Mouse (Mus musculus) midbrain, embryonic 15.5 days (tissue): Measurements from ENCODE around the gene Gpatch2. TPM values are rescaled to one million over a fixed set of nuclear protein-coding genes. Genes with fewer than 3 reads are reported as not detected.

Experiments used
- ATAC-seq: fragments of 200-750 bp; cut with Nextera tagmentation; replicated peaks from 2 replicates; pipeline ENCODE4 v1.8.0; 2017; ENCODE audit warnings: moderate TSS enrichment
- H3K27ac ChIP-seq: fragments of 300-500 bp; sonication (generic); 2 replicates; pipeline ENCODE4 v1.5.1; 2015; ENCODE audit warnings: mild to moderate bottlenecking, inconsistent platforms
- H3K27me3 ChIP-seq: fragments of 300-500 bp; sonication (generic); replicated peaks from 2 replicates; pipeline ENCODE4 v1.6.1; 2015; ENCODE audit warnings: inconsistent platforms
- H3K36me3 ChIP-seq: fragments of 300-500 bp; sonication (generic); replicated peaks from 2 replicates; pipeline ENCODE4 v1.6.1; 2015; ENCODE audit warnings: inconsistent platforms
- H3K4me1 ChIP-seq: fragments of 300-500 bp; sonication (generic); 2 replicates; pipeline ENCODE4 v1.6.1; 2015; ENCODE audit warnings: inconsistent platforms
- H3K4me2 ChIP-seq: fragments of 300-500 bp; sonication (generic); 2 replicates; pipeline ENCODE4 v1.6.1; 2015; ENCODE audit warnings: inconsistent platforms, mild to moderate bottlenecking, moderate library complexity
- H3K4me3 ChIP-seq: fragments of 300-500 bp; sonication (generic); 2 replicates; pipeline ENCODE4 v1.5.1; 2015; ENCODE audit warnings: mild to moderate bottlenecking, inconsistent platforms
- H3K9ac ChIP-seq: fragments of 300-500 bp; sonication (generic); 2 replicates; pipeline ENCODE4 v1.6.1; 2015; ENCODE audit warnings: mild to moderate bottlenecking, inconsistent platforms
- H3K9me3 ChIP-seq: fragments of 300-500 bp; sonication (generic); 2 replicates; pipeline ENCODE4 v1.6.1; 2016; ENCODE audit warnings: inconsistent platforms
- WGBS: fragments of 180-500 bp; shearing (Covaris S2); methylation state at CpG from one replicate; pipeline ENCODE4 v1.1.7; 2015; ENCODE audit warnings: mixed read lengths; 5-methylcytosine and 5-hydroxymethylcytosine counted together
- polyA plus RNA-seq: library from polyadenylated mRNA; unstranded; fragments of >200 nt; fragmentation: Nextera tagmentation; extraction: Ambion mirVana; gene quantifications from 2 replicates; pipeline ENCODE4 v1.2.1, GENCODE M21; 2015

The Gpatch2 gene
- polyA plus RNA-seq, 1 experiment from 2014 or later, result 18.6 TPM

GRCm38 (mm10) chr1:187228414-187229146 lies 13.3 kb downstream of the Gpatch2 start:
- H3K4me1 ChIP-seq, result no peaks in the 10 kb centered on the region
- H3K36me3 ChIP-seq, result no peaks in the 10 kb centered on the region
- H3K27me3 ChIP-seq, result no peaks in the 10 kb centered on the region
- ATAC-seq, result no peak
- no peak overlapping the region for H3K4me3 ChIP-seq
- H3K9ac ChIP-seq, result no peak overlapping the region
- 91% methylated on average over 13 of the region's 13 CpGs for WGBS
- H3K4me2 ChIP-seq, result no peak overlapping the region
- H3K27ac ChIP-seq, result no peak overlapping the region
- no peaks in the 10 kb centered on the region for H3K9me3 ChIP-seq

- WGBS, result 91% methylated on average over 5 of the region's 5 CpGs
- Histone ChIP-seq H3K27me3 (no peaks in the 10 kb centered on the region), H3K4me1 (no peaks in the 10 kb centered on the region), H3K9me3 (no peaks in the 10 kb centered on the region), H3K9ac (no peak overlapping the region), H3K4me2 (no peak overlapping the region), H3K27ac (no peak overlapping the region), H3K36me3 (0 out of 2 replicates have a peak, but pooled peaks cover 2% of the 10 kb centered on the region), H3K4me3 (no peak overlapping the region)
- ATAC-seq, result no peak
These were observed 14.9 kb downstream of the Gpatch2 start for GRCm38 (mm10) chr1:187230255-187230654.

GRCm38 (mm10) chr1:187232196-187232955 lies 17.1 kb downstream of the Gpatch2 start:
- Histone ChIP-seq H3K4me2 (no peak overlapping the region), H3K4me3 (no peak overlapping the region), H3K27ac (no peak overlapping the region), H3K4me1 (no peaks in the 10 kb centered on the region), H3K9me3 (no peaks in the 10 kb centered on the region), H3K9ac (no peak overlapping the region), H3K36me3 (0 out of 2 replicates have a peak, but pooled peaks cover 2% of the 10 kb centered on the region), H3K27me3 (no peaks in the 10 kb centered on the region)
- no peak for ATAC-seq
- WGBS, result 86% methylated on average over 14 of the region's 14 CpGs

- no peak overlapping the region for H3K4me2 ChIP-seq
- H3K36me3 ChIP-seq, result 0 out of 2 replicates have a peak, but pooled peaks cover 2% of the 10 kb centered on the region
- no peak for ATAC-seq
- no peaks in the 10 kb centered on the region for H3K27me3 ChIP-seq
- 66% methylated on average over 7 of the region's 7 CpGs for WGBS
- H3K4me3 ChIP-seq, result no peak overlapping the region
- no peaks in the 10 kb centered on the region for H3K4me1 ChIP-seq
- no peak overlapping the region for H3K9ac ChIP-seq
- no peaks in the 10 kb centered on the region for H3K9me3 ChIP-seq
- no peak overlapping the region for H3K27ac ChIP-seq
These were observed 17.8 kb downstream of the Gpatch2 start for GRCm38 (mm10) chr1:187232996-187233615.

GRCm38 (mm10) chr1:187235161-187235560 lies 19.9 kb downstream of the Gpatch2 start:
- Histone ChIP-seq H3K27me3 (no peaks in the 10 kb centered on the region), H3K9me3 (no peaks in the 10 kb centered on the region), H3K36me3 (0 out of 2 replicates have a peak, but pooled peaks cover 2% of the 10 kb centered on the region), H3K27ac (no peak overlapping the region), H3K4me3 (no peak overlapping the region), H3K4me2 (no peak overlapping the region), H3K4me1 (no peaks in the 10 kb centered on the region), H3K9ac (no peak overlapping the region)
- no peak for ATAC-seq
- 95% methylated on average over 3 of the region's 3 CpGs for WGBS

- Histone ChIP-seq H3K4me3 (no peak overlapping the region), H3K9me3 (no peaks in the 10 kb centered on the region), H3K36me3 (0 out of 2 replicates have a peak, but pooled peaks cover 2% of the 10 kb centered on the region), H3K4me2 (no peak overlapping the region), H3K4me1 (no peaks in the 10 kb centered on the region), H3K27ac (no peak overlapping the region), H3K27me3 (no peaks in the 10 kb centered on the region), H3K9ac (no peak overlapping the region)
- no peak for ATAC-seq
- WGBS, result 86% methylated on average over 6 of the region's 6 CpGs
These were observed 21.0 kb downstream of the Gpatch2 start for GRCm38 (mm10) chr1:187236296-187236695.

- 92% methylated on average over 4 of the region's 4 CpGs for WGBS
- H3K27me3 ChIP-seq, result no peaks in the 10 kb centered on the region
- H3K9me3 ChIP-seq, result no peaks in the 10 kb centered on the region
- 0 out of 2 replicates have a peak, but pooled peaks cover 2% of the 10 kb centered on the region for H3K36me3 ChIP-seq
- no peaks in the 10 kb centered on the region for H3K4me1 ChIP-seq
- no peak overlapping the region for H3K4me3 ChIP-seq
- no peak overlapping the region for H3K9ac ChIP-seq
- ATAC-seq, result no peak
- no peak overlapping the region for H3K27ac ChIP-seq
- no peak overlapping the region for H3K4me2 ChIP-seq
These were observed 22.8 kb downstream of the Gpatch2 start for GRCm38 (mm10) chr1:187238061-187238460.

- H3K27me3 ChIP-seq, result no peaks in the 10 kb centered on the region
- no peaks in the 10 kb centered on the region for H3K36me3 ChIP-seq
- no peak overlapping the region for H3K27ac ChIP-seq
- H3K4me1 ChIP-seq, result no peaks in the 10 kb centered on the region
- H3K9ac ChIP-seq, result no peak overlapping the region
- no peak overlapping the region for H3K4me2 ChIP-seq
- no peaks in the 10 kb centered on the region for H3K9me3 ChIP-seq
- WGBS, result 95% methylated on average over 3 of the region's 3 CpGs
- ATAC-seq, result no peak
- no peak overlapping the region for H3K4me3 ChIP-seq
These were observed 25.0 kb downstream of the Gpatch2 start for GRCm38 (mm10) chr1:187240304-187240703.

- no peaks in the 10 kb centered on the region for H3K36me3 ChIP-seq
- no peak for ATAC-seq
- H3K4me2 ChIP-seq, result no peak overlapping the region
- H3K4me1 ChIP-seq, result no peaks in the 10 kb centered on the region
- no peaks in the 10 kb centered on the region for H3K27me3 ChIP-seq
- H3K9me3 ChIP-seq, result no peaks in the 10 kb centered on the region
- 94% methylated on average over 5 of the region's 5 CpGs for WGBS
- no peak overlapping the region for H3K9ac ChIP-seq
- H3K4me3 ChIP-seq, result no peak overlapping the region
- H3K27ac ChIP-seq, result no peak overlapping the region
These were observed 26.0 kb downstream of the Gpatch2 start for GRCm38 (mm10) chr1:187241329-187241728.

GRCm38 (mm10) chr1:187244734-187245133 lies 29.4 kb downstream of the Gpatch2 start:
- 86% methylated on average over 5 of the region's 5 CpGs for whole genome bisulfite sequencing
- Histone ChIP-seq H3K9me3 (no peaks in the 10 kb centered on the region), H3K27ac (no peak overlapping the region), H3K4me3 (no peak overlapping the region), H3K27me3 (no peaks in the 10 kb centered on the region), H3K4me1 (no peaks in the 10 kb centered on the region), H3K36me3 (no peaks in the 10 kb centered on the region), H3K9ac (no peak overlapping the region), H3K4me2 (no peak overlapping the region)
- ATAC-seq, result no peak

GRCm38 (mm10) chr1:187250741-187251262 lies 35.5 kb downstream of the Gpatch2 start:
- no peak overlapping the region for H3K27ac ChIP-seq
- no peak overlapping the region for H3K9ac ChIP-seq
- no peak overlapping the region for H3K4me3 ChIP-seq
- H3K36me3 ChIP-seq, result no peaks in the 10 kb centered on the region
- 86% methylated on average over 1 of the region's 1 CpGs for WGBS
- ATAC-seq, result no peak
- no peaks in the 10 kb centered on the region for H3K27me3 ChIP-seq
- no peaks in the 10 kb centered on the region for H3K4me1 ChIP-seq
- H3K4me2 ChIP-seq, result no peak overlapping the region
- no peaks in the 10 kb centered on the region for H3K9me3 ChIP-seq

GRCm38 (mm10) chr1:187258756-187259155 lies 43.4 kb downstream of the Gpatch2 start:
- Histone ChIP-seq H3K36me3 (no peaks in the 10 kb centered on the region), H3K27me3 (no peaks in the 10 kb centered on the region), H3K4me1 (peaks cover 2% of the 10 kb centered on the region; the same call in 1 of the 2 replicates), H3K9ac (no peak overlapping the region), H3K4me3 (no peak overlapping the region), H3K27ac (no peak overlapping the region), H3K4me2 (no peak overlapping the region), H3K9me3 (no peaks in the 10 kb centered on the region)
- WGBS, result 79% methylated on average over 4 of the region's 4 CpGs
- no peak for ATAC-seq
